Mouse (Mus musculus) 3T3-L1 (cell line): ENCODE measurements around the gene Fam166b.

ENCODE experiments used
- DNase-seq: peaks from one replicate; pipeline ENCODE4 v3.0.0-alpha.2; 2015; ENCODE audit warnings: low read depth, low spot score

Gene Fam166b

DNA sequence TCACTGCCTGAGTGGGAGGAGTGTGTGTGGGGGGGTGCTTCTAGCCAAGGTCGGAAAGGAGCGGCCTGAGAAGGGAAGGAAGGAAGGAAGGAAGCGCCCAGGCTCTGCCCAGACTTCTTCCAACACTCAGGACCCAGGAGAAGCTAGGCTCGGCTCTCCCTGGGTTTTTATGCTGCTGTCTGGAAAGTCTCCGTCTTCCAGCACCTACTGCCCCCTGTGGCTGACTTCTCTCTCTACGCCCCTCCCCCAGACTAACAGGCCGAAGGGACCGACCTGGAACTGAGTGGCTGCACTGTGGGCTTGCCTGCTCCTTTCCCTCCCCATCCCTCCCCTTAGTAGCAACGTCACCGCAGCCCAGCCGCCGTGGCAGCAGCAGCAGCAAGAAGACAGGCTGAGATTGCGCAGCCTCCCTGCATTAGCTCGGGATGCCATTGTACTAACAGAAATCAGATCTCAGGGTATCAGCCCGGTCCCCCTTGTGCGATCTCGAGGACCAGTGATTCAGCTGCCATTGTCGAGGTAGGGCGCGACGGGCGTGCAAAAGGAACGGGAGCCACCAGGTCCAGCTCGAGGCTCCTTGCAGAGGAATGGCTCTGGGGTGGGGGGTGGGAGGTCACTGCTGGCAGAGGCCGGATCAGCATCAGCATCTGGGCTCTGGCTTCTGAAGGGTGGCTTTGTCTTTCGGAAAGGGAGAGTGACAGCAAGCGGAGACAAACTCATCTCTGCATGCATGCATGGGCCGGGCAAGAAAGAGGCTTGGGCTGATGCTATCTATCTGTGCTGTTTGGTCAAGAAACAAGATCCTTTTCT is 22.6 kb downstream of the Fam166b start:
- peak; percentile 83 for DNase-seq

- no peak for DNase-seq
Observed at GRCm38 (mm10) chr4:43404697-43405096, 24.2 kb downstream of the Fam166b start.

GRCm38 (mm10) chr4:43402212-43402611 is 26.7 kb downstream of the Fam166b start:
- DNase-seq: no peak

DNA sequence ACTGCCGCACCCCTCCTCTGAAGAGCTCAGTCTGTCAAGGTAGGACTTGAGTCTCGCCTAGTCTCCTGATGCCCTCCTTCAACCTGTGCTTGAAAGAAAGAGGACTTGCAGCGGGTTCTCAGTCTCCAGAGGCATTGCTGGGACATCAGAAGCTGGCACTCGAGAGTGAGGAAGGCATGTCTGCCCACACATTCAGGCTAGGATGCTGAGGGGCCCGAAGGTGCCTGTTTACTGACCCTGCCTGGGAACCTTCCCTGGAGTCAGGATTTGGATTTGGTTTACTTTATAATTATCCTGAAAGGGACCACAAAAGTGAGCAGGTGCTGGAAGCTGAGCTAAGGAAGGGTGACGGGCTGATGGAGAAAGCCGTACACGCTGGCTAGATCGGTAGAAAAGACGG is 27.4 kb downstream of the Fam166b start:
- no peak for DNase-seq

GRCm38 (mm10) chr4:43400976-43401375 is 28.0 kb downstream of the Fam166b start:
- no peak for DNase-seq

- DNase-seq: no peak
Observed at GRCm38 (mm10) chr4:43399391-43400131, 29.4 kb downstream of the Fam166b start.

- peak; percentile 62 for DNase-seq
Observed at GRCm38 (mm10) chr4:43398829-43399331, 30.1 kb downstream of the Fam166b start.

GRCm38 (mm10) chr4:43398014-43398413 is 30.9 kb downstream of the Fam166b start:
- no peak for DNase-seq

DNA sequence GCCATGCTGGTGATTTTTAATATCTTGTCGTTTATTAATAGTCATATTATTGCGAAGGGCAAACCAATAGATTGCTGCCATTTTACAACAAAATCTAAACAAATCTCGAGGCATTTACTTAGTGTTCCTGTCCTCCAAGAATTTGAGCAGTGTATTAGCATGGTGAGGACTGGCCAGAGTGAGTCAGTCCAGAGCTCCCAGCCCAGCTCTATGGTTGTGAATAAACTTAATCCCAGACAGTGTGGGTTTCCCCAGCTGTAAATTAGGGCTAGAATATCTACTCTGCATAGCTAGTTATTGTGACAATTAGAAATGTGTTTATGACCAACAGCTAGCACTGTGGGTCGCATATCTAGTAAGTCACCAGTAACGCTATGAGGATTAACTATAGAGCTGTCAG is 32.6 kb downstream of the Fam166b start:
- DNase-seq: peak; percentile 68

- DNase-seq: no peak
Observed at GRCm38 (mm10) chr4:43395836-43396235, 33.1 kb downstream of the Fam166b start.

GRCm38 (mm10) chr4:43395147-43395546 is 33.8 kb downstream of the Fam166b start:
- no peak for DNase-seq

GRCm38 (mm10) chr4:43394345-43394891 is 34.5 kb downstream of the Fam166b start:
- peak; percentile 97 for DNase-seq

GRCm38 (mm10) chr4:43391521-43392050 is 37.3 kb downstream of the Fam166b start:
- DNase-seq: no peak

DNA sequence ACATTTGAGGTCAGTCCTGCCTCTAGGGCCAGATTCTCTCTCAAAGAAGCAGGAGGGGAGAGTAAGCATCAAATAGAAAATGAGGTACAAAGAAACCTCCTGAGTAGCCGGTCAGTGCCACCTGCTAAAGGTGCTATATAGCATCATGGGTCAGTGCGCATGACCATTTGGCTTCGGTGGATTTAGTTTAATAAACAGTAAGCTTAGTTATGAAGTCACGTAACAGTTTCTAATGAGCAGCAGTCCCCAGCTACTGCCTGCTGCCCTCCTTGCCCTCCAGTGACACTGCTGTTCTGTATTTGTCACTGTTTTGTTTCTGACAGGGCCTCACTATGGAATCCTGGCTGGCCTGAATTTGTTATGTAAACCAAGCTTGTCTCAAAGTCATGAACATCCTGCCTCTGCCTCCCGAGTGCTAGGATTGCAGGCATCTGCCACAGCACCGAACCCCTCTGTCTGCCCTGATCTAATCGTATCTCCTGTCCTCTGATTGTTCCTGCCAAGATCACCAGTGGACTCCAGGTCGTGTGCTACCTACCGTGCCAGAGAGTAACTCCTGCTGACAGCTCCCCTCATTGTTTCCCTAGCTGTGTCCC is 39.0 kb downstream of the Fam166b start:
- DNase-seq: no peak

DNA sequence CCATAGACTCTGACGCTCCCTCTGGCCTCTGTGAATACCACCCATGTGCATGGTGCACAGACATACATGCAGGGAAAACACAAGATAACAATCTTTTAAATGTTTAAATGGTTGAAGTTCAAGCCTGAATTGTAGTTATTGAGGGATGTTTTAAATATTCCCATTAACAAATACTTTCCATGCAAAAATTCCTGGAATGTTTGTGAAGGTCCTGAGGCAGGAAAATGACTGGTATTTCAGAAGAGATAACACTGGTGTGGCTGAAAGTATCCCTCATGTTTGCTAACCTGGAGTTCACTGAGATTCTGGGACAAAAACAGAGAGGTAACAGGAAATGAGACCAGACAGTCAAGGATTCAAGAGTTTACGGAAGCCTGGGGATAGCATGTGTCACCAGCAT is 39.5 kb downstream of the Fam166b start:
- DNase-seq: no peak

DNA sequence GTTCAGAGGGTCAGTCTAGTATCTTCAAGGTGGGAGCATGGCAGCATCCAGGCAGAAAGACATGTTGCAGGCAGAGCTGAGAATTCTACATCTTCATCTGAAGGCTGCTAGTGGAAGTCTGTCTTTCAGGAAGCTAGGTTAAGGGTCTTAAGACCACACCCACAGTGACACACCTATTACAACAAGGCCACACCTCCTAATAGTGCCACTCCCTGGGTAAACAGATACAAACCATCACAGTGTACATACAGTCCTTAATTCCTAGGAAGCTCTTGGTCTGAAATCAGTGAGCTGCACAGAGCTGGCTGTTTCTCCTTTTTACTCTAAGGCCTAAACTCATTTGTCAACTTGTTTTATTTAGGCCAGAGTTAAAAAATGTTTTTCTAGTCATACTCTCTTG is 42.0 kb downstream of the Fam166b start:
- DNase-seq: no peak

GRCm38 (mm10) chr4:43384541-43384940 is 44.4 kb downstream of the Fam166b start:
- DNase-seq: no peak

- DNase-seq: peak; percentile 69
Observed at GRCm38 (mm10) chr4:43384083-43384460, 44.9 kb downstream of the Fam166b start.

GRCm38 (mm10) chr4:43383246-43384082 is 45.5 kb downstream of the Fam166b start:
- peak; percentile 74 for DNase-seq

DNA sequence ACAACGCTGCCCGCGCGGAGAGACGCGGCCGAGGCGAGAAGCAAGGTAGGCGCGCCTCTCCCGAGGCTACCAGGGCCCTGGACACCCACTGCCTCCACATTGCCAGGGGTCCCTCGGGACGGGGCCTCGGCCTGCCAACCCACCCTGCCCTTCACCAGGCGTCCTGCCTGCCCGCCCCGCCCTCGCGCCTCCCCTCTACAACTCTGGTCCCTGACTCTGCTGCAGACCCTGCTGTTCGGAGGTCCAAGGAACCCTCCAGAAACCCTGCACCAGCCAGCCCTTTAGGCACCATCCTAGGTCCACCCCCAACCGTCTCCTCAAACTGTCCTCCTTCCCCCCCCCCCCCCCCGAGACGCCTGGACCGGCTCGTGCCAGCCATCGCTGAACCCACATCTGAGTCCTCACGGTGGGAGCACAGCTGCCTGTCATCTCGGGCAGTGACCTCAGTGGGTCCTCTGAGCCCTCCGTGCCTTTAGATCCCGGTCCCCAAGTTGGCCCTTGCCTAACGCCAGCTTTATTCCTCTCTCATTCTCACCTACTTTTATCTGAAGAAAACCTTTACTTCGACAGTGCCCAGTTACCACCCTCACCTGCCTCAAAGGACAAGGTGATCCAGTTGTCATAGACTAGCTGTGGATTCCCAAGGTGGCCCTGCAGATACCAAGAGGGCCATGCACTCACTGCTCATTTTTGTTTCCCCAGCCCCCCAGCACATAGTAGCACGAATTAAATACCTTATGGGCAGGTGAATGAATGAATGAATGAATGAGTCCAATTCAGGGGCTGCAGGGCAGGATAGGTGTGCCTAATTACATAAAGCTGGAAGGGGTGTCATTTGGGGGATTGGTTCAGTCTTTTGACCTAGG is 46.5 kb downstream of the Fam166b start:
- peak; percentile 22 for DNase-seq
